Mouse (Mus musculus): ENCODE measurements around the gene Igfals.

DNA sequence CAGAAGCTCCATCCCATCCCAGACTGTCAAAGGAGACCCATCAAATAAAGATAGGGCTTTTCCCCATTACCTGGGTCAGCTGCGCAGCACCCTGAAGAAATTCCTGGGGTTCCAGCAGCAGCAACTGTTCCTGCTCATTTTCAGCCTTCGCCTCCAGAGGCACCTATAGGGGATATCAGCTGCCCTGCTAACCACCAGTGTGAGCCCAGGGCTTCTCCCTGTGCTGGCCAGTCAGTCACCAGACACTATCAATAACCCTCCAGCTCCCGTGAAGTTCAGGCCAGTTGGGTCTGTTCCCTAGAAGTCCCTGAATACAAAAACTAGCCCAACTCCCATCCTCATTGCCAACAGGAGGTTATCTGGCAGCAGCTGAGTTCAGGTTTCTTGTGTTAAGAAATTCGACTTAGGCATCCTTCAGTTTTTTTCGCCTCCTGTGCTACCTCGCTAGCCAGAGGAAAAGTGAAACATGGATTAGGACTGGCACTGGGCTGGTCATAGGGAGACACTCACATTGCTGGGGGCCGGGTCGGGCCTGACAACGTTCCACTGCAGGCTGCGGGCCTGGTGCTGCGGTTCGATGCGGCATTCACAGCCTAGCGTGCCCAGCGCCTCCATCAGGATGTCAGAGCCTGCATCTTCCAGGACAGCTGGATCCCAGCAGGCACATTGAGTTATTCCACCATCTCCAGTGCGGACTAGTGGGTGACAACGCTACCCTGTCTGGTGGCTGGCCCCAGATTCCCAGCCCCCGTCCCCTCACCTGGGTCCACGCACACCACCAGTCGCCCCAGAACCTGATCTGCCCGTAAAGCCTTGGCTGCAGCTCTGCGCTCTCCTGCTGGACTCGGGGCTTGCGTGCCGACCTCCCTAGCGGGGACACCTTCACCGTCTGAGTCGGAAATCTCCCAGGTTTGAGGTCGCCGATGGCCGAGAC, 28.5 kb downstream of the Igfals start:
- TF ChIP-seq FLI1 (IDR thresholded peaks at IDR 0.05; ENCODE audit: low read length) = no peak
- no peak for TF ChIP-seq GATA1 (IDR thresholded peaks at IDR 0.05; ENCODE audit: borderline replicate concordance, low read length)
